Comparison of ENCODE assay signal across 8 mouse cellular contexts in the genomic region with DNA sequence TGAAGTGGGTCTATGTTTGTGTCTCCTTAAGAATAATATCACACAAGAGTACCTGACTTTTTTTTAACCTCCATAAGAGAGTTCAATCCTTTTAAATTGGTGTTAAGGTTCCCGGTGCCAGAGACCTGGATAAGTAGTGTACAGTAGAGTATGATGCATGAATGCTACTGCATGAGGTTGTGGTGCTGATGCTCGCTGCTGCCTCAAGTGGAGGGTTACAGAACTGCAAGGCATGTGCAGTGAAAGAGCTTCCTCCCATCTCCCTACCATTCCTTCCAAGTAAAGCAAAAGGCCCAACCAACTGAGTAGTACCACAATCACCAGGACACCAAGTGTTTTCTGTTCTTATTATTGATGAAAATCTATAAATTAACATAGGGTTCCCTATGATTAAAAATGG.
DNase-seq lines count a peak whose midpoint lies in the region; ATAC-seq lines count a peak whose summit lies in the region.

No protein-coding gene starts in this region.

- no peaks in the 10 kb centered on the region for H3K9me3 ChIP-seq in neural tube, embryonic 11.5 days (ENCODE audit: control insufficient read depth, low read length)

- no peaks in the 10 kb centered on the region for H3K4me1 ChIP-seq in neural tube, embryonic 11.5 days (ENCODE audit: control insufficient read depth, insufficient read depth, low read length)

- H3K27ac ChIP-seq in neural tube, embryonic 11.5 days (ENCODE audit: low read depth, low read length) = no peak overlapping the region

- no peak overlapping the region for H3K4me3 ChIP-seq in neural tube, embryonic 11.5 days (ENCODE audit: low read depth, low read length)

- ATAC-seq in neural tube, embryonic 11.5 days (ENCODE audit: insufficient read depth, low FRiP score, low TSS enrichment) = no peak
- peak; percentile 63 for ATAC-seq in megakaryocyte, adult 5-6 weeks (ENCODE audit: poor library complexity, severe bottlenecking)
- no peak for ATAC-seq in frontal cortex, adult (ENCODE audit: low TSS enrichment)

- DNase-seq in cerebellum, postnatal 10 days = peak; percentile 43 to 44
- no peak for DNase-seq in cerebellum, adult 8-10 months
- DNase-seq in neural tube, embryonic 11.5 days (ENCODE audit: low spot score) = peak; percentile 22
- no peak for DNase-seq in neural tube, embryonic 10.5 days (ENCODE audit: extremely low spot score, low spot score)
- peak; percentile 6 to 7 for DNase-seq in cerebellum, postnatal 36 days
- no peak for DNase-seq in ovary, postnatal 10 days (ENCODE audit: low spot score)

- no peak overlapping the region for H3K9ac ChIP-seq in neural tube, embryonic 11.5 days (ENCODE audit: low read length)

- H3K4me2 ChIP-seq in neural tube, embryonic 11.5 days (ENCODE audit: low read depth) = no peak overlapping the region

- WGBS in neural tube, embryonic 11.5 days = 59% methylated on average over 2 of the region's 2 CpGs

- H3K36me3 ChIP-seq in neural tube, embryonic 11.5 days (ENCODE audit: control insufficient read depth, insufficient read depth, low read length) = no peaks in the 10 kb centered on the region

- no peaks in the 10 kb centered on the region for H3K27me3 ChIP-seq in neural tube, embryonic 11.5 days (ENCODE audit: control insufficient read depth, insufficient read depth, low read length)

Comparison
In these comparisons a context has a peak if more than half of its experiments do, and no peak if none do; other contexts are left out.
1. DNase-seq: peak in cerebellum, postnatal 10 days (2 of 2), neural tube, embryonic 11.5 days (single experiment) and cerebellum, postnatal 36 days (2 of 2); none in cerebellum, adult 8-10 months (single experiment), neural tube, embryonic 10.5 days (single experiment) and ovary, postnatal 10 days (single experiment).